Mouse (Mus musculus) heart, adult 2 months (tissue): ENCODE results near the gene Itgb8.

Source experiments
- CTCF ChIP-seq: fragments of 200-600 bp; IDR thresholded peaks from 2 replicates; pipeline ENCODE4 v1.8.1; 2022; ENCODE audit warnings: antibody characterized with exemption, mild to moderate bottlenecking, moderate library complexity
- EP300 ChIP-seq: fragments of 200-500 bp; IDR thresholded peaks from 2 replicates; pipeline ENCODE4 v1.6.1; 2011; ENCODE audit warnings: low read depth, low read length, control low read depth; ENCODE audit not compliant: insufficient read depth
- POLR2A ChIP-seq: fragments of 200-500 bp; IDR thresholded peaks from 2 replicates; pipeline ENCODE4 v1.6.1; 2011; ENCODE audit warnings: mild to moderate bottlenecking, low read depth, low read length, control low read depth; ENCODE audit not compliant: insufficient read depth

- TF ChIP-seq POLR2A = no peak
- no peak for TF ChIP-seq EP300
- TF ChIP-seq CTCF = no peak
Measured at GRCm38 (mm10) chr12:119210073-119210425, 28.6 kb downstream of the Itgb8 start.
